Mouse (Mus musculus): ENCODE measurements around the gene Fmr1nb. TPM values are rescaled to one million over a fixed set of nuclear protein-coding genes. Genes with fewer than 3 reads are reported as not detected.

The Fmr1nb gene
- 0.39 TPM in 1 of 2 replicates, not detected in the other for polyA plus RNA-seq (2021; fragmentation: Nextera tagmentation)
- long read RNA-seq, experiment 1: 0 reads
- long read RNA-seq, experiment 2: 0 reads

DNA sequence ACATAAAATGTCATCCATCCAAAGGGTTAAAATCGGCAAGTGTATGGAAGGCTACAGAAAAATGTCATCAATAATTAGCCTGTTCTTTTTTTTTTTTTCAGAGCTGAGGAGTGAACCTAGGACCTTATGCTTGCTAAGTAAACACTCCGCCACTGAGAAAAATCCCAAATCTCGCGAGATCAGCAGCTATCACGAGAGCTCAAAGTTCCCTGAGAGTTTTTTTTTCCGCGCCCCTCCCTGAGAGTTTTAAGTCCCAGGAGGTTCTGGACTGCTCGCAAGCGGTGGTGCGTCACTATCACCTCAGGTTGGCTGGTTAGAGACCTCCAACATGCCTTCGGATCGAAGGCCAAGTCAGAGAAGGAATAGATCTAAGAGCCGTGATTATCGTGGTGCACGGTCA is at the start of gene Fmr1nb:
Fmr1nb (plus strand) TSS at position 234 of the 400 bp plus-strand sequence.

DNA sequence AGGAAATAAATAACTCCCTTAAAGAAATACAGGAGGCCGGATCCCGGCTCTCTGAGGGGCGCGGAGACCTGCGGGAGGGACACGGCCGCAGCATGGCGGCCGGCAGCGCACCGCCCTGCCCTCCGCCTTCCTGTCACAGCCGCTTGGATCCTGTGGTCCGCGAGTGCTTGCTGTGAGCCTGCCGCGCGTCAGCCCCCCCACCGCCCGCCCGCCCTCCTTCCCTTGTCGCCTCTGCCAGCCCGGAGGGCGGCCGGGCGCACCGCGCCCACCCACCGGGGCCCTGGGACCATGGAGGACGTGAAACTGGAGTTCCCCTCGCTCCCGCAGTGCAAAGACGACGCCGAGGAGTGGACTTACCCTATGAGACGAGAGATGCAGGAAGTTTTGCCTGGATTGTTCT is 59.4 kb downstream of the Fmr1nb start, which contains the start of gene Gm14698:
Gm14698 (plus strand) TSS at position 35 of the 400 bp plus-strand sequence.

Other genes starting within 250 kb of the Fmr1nb start
- gene Fmr1, start 83.3 kb upstream of the Fmr1nb start, polyA plus RNA-seq (2021; fragmentation: Nextera tagmentation): 10.1 and 10.8 TPM in 2 replicates
- 0.38 and 0.50 TPM in 2 replicates for gene Gm14698, start 59.3 kb downstream of the Fmr1nb start, polyA plus RNA-seq (2021; fragmentation: Nextera tagmentation)
- gene Gm6812, start 131.2 kb downstream of the Fmr1nb start, polyA plus RNA-seq (2021; fragmentation: Nextera tagmentation): not detected in 2 replicates